Mouse (Mus musculus) CD4-positive helper T cell, adult 2 months (primary cell): ENCODE measurements around the gene Asb6.

Source experiments
- DNase-seq: peaks from one replicate; pipeline ENCODE4 v3.0.0-alpha.2; 2012; ENCODE audit warnings: low read depth, missing footprints, low spot score

The Asb6 gene

DNA sequence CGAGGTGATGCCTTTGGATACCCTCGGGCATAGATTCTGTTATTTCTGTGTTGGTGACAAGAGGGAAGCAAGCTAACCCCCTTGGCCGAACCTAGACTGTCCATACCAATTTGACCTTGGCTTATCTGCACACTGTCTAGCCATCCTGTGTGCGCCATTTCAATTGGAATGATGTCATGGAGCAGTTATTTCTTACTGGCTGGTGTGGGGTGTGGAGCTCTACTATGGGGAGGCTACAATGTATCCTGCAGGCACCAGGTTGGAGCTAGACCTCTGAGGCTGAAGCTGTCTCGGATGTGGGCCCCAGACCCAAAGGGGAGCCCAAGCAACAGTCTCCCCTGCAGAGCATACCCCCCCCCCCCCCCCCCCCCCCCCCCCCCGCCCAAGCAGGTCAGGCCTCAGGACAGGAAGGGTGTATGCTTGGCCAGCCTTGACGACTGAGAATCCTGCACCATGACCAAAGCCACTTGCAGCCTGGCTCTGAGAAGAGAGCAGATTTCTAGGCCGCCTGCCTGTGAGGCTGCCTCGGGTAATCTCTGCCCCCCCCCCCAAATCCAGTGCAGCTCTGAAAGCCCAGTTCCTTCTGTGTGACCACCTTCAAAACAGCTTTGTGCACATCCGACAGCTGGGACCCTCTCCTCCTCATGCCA, 4.4 kb upstream of the Asb6 start, which contains the start of gene Prrx2:
TSS of gene Prrx2 (plus strand) at position 600 of the 650 bp plus-strand sequence.
- no peak for DNase-seq

DNA sequence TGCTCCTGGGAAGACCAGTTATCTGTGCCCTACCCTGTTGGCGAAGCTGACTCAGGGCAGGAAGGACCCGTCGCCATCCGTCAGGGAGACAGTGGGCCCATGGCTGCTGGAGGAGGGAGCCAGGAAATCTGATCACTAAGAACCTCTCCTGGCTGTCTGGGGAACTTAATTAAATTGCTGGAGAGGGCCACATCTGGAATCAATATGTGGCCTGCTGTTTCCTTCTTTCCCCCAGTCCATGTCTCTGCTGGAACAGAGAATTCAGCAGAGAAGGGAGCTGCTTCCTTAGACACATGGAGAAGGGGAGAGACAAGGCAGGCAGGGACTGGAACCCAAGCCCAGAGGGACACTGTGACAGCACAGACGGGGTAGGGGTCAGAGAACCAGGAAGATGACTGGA, 3.5 kb upstream of the Asb6 start:
- DNase-seq, result no peak

DNA sequence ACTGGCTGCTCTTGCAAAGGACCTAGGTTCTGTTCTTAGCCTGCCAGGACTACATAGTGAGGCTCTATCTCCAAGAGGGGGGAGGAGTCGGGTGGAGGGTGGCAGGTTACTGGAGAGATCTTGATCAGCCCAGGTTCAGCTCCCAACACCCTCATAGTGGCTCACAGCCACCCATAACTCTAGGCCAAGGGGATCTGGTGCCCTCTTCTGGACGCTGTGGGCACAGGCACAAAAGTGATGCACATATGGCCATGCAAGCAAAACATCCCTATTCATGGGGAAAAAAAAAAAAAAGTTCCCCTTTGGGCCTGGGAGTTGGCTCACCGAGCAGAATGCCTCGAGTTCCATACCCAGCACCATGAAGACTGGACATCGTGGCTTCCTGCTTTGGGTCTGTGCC, 818 bp downstream of the Asb6 start:
- DNase-seq, result peak; percentile 60

DNA sequence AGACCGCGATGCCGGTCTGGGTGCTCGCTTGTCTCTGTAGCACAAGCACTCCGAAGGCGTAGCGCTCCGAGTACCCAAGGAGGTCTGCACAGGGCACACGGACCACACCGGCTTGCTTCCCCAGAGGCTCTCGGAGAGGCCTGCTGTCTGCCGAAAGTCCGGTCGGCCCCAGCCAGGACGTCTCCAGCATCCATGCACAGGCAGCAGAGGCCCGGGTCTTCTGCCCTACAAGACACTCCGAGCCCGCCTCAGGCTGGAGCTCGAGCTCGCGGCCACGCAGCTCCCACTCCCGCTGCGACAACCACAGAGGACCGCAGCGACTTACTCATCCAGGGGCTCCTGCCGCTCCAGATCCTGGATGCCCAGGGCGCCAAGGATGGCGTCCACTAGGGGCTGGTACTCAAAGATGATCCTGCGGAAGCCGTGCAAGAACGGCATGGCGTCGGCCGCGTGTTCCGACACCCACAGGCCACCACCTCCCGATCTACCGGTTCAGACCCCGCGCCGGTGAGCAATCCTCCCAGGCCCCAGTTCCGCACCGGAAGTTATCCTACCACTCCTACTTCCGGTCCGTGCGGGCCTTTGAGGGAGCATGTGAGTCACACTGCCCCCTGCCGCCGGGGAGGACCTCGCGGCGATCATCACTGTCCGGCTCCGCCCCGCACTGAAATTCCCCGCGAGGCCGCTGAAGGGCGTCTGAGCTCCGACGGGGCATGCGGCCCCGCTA, 2.2 kb downstream of the Asb6 start:
- DNase-seq, result peak; percentile 94

DNA sequence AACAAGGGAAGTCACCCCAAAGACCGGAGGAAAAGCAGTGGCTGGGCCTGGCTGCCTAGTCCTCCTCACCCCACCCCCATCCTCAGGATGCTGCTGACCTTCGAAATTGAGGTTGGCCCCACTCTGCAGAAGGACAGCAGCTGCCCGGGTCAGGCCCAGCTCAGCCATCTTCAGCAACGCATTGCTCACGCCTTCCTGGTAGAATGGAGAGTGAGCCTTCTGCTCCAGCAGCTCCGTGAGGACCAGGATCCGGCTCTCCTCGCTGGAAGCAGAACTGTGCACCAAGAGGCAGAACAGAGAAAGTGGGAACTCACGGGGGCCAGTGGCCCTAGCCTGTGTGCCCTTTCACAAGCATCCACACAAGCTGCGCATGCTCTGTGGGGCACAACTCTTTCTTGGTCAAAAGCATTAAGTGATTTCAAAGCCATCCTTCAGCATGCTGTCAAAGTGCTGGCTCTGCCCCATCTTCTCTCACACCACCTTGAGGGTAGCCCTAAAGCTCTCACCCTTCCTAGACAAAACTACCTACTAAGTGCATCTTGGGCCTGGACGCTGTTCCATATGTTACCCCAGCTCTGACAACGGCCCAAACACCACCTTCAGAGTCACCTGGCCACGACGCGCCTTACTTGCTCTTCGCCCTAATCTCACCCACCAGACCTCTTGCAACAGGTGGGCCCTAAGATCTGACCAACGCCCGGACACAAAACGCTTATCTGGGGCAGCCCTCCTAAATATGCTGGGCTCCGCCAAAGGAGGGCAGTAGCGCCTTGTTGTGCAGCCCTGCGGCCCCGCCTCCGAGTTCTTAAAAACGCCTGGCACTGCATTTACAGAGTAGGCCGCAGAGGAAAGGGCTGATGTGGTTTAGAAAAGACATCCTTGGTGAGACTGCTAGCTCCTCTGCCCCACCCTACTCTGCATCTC, 3.0 kb downstream of the Asb6 start:
- DNase-seq, result peak; percentile 86

DNA sequence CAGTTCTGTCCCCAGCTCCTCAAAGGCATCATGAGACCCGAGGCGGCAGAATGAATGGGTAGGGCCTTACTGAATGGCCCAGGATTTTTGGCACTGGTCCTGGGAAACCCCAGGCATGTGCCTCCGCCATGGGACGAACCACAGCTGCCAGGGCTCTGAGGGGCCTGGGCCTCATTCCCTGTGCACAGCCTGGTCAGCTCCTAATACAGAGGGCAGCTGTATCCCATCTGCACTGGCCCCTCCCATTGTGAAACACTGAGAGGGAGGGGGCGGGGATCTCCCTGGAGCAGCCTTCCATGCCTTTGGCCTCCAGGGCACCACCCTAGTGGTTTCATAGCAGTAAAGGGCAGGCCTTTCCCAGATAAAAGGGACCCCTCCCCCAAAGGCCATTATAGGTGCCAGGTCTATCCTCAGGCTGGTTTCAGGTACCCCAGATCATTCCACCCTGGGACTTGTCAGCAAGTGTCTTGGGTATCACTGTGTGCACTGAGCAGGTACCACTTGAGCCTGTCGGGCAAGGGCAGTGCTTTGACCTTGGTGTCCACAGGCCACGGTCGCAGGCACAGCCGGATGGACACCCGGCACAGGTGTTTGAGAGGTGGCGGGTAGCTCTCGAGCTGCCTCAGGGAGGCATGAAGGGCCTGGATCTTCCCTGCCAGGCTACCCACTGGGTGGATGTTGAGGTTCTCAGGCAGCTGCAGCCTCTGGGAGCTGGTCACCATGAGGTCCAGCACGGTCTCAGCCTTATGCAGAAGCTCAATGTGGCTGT, 6.6 kb downstream of the Asb6 start:
- DNase-seq, result peak; percentile 12

DNA sequence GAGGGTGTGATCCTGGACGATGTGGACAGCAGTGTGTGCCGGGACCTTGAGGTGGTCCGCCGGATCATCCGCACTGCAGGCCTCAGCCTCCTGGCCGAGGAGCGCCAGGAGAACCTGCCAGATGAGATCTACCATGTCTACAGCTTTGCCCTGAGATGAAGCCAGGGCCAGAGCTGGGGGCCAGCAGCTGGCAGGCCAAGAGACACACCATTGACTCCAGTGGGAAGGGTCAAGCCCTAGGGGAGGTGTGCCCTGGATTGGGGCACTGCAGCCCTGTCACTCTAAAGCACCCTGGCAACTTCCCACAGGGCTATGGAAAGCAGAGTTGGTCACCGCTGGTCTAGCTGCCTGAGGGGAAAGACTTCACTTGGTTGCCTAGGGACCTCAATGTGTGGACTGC, 7.7 kb downstream of the Asb6 start:
- DNase-seq, result no peak

DNA sequence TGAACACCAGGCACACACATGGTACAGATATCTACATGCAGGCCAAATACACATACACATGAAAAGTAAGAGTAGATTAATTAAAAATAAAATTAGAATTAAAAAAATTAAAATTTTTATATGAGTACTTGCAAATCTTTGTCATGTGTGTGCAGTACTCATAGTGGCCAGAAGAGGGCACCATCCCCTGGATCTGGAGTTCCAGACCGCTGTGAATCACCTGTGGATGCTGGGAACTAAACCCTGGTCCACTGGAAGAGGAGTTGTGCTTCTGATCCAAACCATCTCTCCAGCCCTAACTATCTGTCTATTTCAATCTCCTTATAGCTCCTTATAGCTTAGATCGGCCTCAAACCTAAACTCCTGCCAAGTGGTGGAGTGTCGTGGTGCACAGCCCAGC, 9.1 kb downstream of the Asb6 start:
- no peak for DNase-seq

DNA sequence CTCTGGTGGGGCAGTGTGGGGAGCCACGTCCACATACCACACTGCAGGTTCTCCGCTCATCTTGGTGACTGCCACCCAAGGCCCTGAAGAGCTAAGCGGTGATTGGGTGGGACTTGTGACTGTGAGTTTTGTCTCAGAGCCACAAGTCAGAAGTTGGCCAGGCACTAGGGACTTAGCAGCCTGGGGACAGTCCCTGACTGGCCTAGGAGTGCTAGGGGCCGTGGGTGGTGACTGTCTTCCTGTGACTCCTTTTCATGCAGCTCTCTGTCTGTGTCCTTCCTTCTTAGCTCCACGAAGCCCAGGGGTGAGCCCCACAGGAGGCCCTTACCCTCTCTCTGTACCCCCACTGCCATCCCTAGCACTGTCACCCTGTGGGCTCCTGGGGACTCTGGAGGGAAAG, 10.3 kb downstream of the Asb6 start:
- no peak for DNase-seq

DNA sequence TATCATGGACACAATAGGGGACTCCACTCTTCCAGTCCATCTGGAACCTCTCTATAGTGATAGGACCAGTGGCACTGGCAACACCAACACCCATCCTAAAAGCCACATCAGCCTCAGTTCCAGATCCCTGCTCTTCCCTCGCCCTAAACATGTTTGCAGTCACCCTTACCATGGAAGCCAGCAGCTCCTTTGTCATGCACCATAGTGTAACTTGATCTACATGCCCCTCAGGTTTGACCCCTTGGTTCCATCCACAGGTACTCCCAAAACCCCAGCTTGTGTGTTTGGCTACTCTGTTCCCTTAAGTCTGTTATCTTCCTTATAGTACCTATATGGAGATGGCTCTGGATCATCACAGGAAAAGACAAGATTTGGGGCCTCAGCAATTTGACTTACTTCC, 13.8 kb downstream of the Asb6 start:
- no peak for DNase-seq

DNA sequence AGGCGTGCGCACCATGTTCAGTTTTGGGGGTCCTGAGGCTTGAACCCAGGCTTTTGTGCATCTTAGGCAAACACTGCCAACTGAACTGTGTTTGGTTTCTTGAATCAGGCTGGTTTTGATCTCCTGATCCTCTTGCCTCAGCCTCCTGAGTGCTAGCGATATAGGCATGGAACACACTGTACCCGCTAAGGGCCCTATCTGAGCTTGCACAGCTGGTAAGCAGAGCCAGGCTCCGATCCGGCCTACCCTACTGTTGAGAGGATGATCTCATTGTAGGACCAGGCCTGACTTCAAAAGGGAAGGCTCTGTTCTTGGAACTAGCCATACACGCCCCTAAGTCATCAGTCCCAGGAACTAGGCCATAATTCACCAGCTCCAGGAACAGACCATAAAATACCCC, 19.6 kb downstream of the Asb6 start:
- DNase-seq, result no peak

DNA sequence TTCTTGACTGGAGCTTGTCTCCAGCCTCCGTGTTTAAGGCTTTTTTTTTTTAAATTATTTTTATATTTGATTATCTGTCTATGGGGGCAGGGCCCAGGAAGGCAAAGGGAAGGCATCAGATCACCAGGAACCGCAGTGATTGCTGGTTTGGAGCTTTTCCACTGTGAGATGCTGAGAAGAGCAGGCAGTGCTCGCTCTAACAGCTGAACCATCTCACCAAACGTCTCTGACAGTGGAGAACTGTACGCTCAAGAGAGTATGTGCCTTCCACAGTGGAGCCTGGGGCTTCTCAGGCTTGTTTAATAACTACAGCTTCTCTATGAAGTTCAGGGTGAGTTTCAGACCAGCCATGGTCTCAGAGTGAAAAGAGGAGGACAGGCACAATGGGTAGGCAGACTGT, 20.6 kb downstream of the Asb6 start:
- DNase-seq, result no peak

DNA sequence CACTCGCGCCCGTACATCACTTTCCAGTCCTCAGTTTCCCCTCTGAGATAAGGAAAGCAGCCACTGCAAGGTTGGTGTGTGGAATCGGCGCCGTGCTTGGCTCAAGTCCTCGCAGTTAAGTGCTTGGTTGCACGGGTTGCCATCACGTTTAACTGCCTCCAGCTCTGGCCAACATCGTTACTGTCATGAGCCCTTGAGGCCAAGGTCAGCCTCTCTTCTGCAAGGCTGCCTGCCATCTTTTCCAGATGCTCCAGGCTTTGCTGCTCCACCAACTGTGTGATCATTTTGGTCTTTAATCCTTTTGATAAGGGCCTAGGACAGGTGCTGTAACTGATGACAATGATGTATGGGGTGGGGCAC, 21.9 kb downstream of the Asb6 start:
- DNase-seq, result no peak

DNA sequence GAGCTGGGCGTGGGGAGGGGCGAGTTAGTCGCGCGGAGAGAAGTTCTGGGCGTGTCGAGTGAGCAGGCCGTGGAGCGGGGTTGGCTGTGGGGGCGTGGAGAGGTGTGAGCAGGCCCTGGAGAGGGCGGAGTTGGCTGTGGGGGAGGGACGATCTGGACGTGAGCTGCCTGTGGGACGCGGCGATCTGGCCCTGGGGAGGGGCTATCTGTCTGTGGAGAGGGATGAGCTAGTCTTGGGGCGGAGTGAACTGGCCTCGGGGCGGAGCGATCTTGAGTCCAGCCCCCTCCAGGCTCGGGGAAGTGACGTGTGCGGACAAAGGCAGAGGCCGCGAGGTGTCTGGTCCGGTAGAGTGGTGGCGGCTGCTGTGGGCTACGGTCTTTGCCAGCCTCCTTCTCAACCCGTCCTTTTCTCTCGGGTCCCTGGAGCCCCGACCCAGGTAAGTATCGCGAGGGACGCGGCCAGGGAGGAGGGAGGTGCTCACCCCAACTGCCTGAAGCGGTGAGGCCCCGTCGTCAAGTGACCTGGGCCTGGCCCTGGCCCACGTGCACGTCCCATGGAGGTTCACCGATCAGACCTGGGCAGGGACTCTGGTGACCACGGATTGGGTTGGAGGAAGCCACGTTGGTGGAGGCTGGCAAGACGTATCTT, 22.4 kb downstream of the Asb6 start, which contains the start of gene Ntmt1:
TSS of gene Ntmt1 (plus strand) at position 179 of the 648 bp plus-strand sequence.
- peak; percentile 99 for DNase-seq

DNA sequence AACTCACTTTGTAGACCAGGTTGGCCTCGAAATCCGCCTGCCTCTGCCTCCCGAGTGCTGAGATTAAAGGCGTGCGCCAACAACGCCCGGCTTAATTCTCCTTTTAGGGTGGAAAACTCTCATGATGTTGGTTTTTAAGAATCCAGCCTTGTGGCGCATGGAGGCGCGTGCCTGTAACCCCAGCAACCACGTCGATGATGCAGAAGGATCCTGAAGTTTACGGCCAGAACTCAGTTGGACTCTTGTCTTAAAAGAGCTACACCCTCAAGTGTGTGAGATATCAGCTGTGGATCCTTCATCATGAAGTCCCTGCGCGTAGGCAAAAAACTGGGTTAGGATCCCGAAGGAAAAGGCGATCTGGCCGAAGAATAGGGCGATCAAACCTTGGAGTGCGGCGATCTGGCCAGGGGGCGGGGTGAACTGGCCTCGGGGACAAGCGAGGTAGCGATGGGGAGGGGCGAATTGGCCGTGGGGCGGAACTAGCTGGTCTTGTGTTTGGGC, 22.9 kb downstream of the Asb6 start:
- DNase-seq, result no peak

DNA sequence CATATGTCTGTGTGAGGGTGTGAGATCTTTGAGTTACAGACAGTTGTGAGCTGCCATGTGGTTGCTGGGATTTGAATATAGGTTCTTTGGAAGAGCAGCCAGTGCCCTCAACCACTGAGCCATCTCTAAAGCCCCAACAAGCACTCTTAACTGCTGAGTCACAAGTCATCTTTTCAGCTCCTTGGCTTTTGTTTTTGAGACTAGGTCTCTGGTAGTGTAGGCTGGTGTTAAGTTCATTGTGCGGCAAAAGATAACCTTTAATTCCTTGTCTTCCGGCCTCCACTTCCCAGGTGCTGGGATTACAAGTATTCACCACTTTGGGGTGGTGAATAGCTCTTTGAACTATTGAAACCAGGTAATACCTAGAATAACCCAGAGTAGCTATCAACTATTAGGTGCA, 24.1 kb downstream of the Asb6 start:
- no peak for DNase-seq

DNA sequence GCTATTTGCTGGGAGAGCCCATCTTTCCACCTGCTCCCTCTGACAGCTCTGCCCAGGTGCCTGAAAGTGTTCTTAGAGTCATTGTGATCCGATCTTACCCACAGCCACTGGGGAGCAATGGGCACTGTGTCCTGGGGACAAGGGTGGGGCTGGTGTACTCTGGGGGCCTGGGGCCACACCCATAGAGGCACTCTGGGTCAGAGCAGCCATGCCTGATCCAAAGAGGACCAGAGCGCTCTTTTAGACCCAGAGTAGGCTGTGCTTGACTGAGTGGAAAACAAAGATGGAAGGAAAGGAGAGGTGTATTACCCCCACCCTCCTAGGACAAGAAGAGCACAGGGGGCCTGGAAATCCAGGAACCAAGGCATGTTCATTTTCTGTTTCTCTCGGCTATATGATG, 26.5 kb downstream of the Asb6 start, which contains the start of gene 1700001O22Rik:
TSS of gene 1700001O22Rik (minus strand) at position 58 of the 400 bp plus-strand sequence.
- no peak for DNase-seq

DNA sequence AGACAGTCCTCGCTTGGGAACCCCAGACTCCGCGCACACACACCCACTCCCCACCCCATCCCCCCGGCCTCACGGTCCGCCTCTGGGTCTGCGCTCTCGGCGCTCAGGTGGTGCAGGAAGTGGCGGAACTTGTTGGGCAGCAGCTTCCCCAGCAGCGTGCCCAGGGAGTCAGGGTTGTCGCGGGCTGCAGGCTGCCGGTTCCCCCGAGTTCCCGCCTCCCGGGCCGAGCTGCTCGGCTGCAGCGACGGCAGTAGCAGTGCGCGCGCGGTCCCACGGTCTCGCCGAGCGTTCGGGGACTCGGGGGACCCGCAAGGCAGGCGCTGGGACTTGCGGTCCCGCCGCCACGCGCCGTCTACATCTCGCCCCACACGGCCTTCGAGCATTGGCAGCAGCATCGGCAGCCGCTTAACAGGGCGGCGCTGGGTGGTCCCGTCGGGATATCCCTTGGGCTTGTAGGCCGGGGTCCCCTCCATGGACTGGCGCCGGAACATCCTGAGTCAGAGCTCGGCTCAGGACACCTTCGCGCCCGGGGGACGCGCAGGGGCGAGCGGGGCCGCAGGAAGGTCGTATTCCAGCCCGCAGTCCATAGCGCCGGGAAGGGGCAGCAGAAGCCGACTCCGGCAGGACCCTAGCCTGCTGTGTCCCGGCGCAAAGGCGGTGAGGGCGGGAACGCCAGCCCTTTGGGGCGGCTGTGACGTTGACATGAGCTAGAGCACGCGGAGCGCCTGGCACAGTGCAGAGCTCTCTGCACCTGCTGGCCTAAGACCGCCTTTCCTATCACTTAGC, 28.9 kb downstream of the Asb6 start:
- peak; percentile 47 for DNase-seq

DNA sequence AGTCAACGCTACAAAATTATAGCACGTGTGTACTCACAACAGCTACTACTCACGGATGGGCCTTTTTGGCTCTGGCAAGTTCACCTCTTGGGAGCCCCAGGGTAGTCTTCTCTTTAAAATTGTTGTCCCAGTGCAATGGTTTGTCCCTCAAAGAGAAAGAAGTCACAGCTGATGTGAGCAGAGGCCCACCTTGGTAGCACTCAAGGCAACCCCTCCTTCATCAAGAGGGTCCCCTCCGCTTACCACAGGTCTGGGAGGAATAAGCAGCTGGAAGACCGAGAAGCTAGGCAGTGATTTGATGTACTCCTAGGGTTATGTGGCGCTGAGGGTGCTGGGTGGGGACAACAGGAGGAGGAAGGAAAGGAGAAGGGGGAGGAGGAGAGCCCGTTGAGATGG, 29.5 kb downstream of the Asb6 start:
- DNase-seq, result no peak

DNA sequence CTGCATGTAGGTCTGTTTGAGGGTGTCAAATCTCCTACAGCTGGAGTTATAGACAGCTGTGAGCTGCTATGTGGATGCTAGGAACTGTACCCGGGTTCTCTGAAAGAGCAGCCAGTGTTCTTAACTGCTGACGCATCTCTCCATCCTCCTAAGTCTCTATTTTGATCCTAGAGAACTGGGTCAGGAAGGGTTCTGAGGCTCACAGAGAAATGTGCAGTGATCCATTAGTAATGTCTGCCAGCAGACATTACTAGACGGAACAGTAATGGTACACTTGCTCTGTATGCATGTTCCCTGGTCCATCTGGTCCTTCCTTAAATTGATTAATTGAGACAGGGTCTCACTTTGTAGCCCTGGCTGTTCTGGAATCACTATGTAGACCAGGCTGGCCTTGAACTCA, 30.7 kb downstream of the Asb6 start:
- DNase-seq, result no peak
